Mouse (Mus musculus) embryonic fibroblast, embryonic 13.5 days (primary cell): ENCODE measurements around the gene B4galt4.
"Not testable (repeated sequence)": the region's sequence is repeated elsewhere in the genome, so short reads cannot be mapped to it uniquely, and the experiment has no call there.

Experiments used
- CTCF ChIP-seq: IDR thresholded peaks from 2 replicates; pipeline ENCODE4 v1.5.1; 2011; ENCODE audit warnings: mild to moderate bottlenecking, control low read depth, low read length, moderate library complexity, borderline replicate concordance; ENCODE audit not compliant: insufficient read depth
- POLR2A ChIP-seq: IDR thresholded peaks from 2 replicates; pipeline ENCODE4 v1.6.1; 2011; ENCODE audit warnings: low read depth, mild to moderate bottlenecking, control low read depth, low read length, moderate library complexity

GRCm38 (mm10) chr16:38807796-38808195, 65.7 kb downstream of the B4galt4 start:
- TF ChIP-seq POLR2A, CTCF: not testable (repeated sequence)
